Mouse (Mus musculus): ENCODE results near the gene Castor1.

The Castor1 gene

GRCm38 (mm10) chr11:4235665-4236545 lies 17.9 kb downstream of the Castor1 start, which contains the start of gene Osm:
Gene Osm, plus strand, starts transcription at chr11:4236420.
- WGBS = 73% methylated on average over 16 of the region's 16 CpGs

- WGBS = 74% methylated on average over 21 of the region's 21 CpGs
Measured at GRCm38 (mm10) chr11:4236546-4237067, 18.6 kb downstream of the Castor1 start.

DNA sequence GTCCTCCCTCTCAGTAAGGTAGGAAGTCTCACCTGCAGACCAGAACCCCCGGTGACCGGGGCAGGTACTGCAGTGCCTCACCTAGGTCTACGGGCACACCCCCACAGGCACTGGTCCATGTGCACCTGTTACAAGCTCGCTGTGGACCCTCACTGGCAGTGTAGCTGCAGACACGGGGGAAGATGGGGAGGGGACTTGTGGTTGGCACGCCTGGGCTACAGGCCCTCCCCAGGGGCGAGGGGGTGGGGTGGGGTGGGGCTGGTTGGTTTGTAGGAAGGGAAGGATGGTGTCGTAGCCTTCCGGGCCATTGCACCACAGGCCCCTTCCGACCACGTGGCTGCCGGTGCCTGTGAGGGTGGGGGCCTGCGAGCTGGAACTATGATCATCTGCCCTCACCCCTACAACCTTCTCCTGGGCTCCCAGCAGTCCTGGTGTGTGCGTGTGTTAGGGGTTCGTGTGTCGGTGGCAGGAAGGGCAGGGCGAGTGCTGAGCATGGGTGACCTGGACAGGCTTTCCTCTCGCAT lies 19.4 kb downstream of the Castor1 start:
- 80% methylated on average over 18 of the region's 18 CpGs for WGBS

DNA sequence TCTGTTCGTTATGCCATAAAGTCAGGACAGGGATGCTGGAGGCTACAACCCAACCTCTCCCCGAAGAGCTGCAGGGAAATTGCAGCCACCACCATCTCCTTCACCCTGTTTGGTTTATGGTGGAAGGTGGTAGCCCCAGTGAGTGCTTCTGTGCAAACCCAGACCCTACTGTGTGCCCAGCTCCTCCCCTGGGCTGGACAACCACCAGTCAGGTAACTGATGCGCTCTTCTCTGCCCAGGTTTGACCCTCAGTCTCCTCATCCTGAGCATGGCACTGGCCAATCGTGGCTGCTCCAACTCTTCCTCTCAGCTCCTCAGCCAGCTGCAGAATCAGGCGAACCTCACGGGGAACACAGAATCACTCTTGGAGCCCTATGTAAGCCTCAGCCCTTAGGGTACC lies 20.1 kb downstream of the Castor1 start:
- 89% methylated on average over 6 of the region's 6 CpGs for WGBS

DNA sequence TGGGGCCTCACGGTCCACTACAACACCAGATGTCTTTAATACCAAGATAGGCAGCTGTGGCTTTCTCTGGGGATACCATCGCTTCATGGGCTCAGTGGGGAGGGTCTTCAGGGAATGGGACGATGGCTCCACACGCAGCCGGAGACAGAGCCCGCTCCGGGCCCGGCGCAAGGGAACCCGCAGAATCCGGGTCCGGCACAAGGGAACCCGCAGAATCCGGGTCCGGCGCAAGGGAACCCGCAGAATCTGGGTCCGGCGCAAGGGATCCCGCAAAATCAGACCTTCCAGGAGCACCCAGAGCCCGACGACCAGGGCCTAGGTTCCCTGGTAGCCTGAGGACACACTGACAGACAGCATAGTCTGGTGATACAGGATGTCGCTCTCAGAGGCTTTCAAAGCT lies 21.7 kb downstream of the Castor1 start:
- 96% methylated on average over 23 of the region's 23 CpGs for WGBS

DNA sequence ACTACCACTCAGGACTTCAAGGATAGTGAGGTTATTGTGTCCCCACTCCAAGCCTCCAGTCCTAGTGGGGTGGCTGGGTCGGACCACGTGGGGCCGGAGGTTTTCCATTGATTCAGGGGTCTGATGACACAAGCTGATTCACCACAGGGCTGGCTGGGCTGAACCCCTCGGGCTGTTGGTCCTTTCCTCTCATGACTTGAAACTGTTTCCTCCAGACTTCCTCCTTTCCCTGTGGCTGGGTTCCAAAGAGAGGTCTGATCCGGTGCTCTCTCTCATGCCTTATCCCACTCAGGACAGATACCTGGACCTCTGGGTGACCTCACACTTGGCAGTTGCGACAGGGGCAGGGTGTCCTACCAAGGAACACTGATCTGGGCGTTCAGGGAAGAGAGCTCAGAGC lies 22.1 kb downstream of the Castor1 start:
- 67% methylated on average over 7 of the region's 7 CpGs for WGBS

DNA sequence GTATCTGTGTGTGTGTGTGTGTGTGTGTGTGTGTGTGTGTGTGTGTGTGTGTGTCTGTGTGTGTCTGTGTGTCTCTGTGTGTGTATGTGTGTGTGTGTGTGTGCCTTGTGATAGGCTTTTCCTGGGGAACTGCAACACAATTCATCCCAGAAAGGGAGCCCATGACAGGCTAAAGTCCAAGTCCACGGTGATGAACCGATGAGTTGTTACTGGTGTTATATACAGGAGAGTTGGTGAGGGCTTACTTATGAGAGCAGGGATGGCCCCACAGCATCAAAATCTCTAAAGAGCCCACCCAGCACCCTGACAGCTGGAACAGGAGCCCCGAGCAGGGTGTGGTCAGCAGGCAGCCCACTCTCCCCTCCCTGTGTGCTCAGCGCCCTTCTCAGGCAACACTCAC lies 23.2 kb downstream of the Castor1 start:
- 80% methylated on average over 4 of the region's 4 CpGs for WGBS

DNA sequence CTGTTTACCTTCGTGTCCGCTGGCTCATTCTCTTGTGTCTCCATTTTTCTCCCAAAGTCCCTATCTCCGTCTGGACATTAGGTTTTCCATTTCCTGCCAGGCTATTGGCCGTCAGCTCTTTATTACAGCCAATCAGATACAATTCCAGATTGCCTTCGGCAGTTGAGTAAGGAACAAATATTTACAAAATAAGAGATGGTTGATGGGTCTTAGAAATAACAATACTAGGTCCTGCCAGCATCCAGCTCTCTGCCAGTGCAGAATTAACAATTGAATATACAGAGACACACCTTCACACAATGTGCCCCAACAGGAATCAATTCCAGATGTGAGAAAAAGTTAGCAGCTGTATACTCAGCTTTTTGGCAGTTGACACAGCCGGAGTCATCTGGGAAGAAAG lies 28.1 kb downstream of the Castor1 start:
- WGBS = 83% methylated on average over 6 of the region's 6 CpGs

GRCm38 (mm10) chr11:4246623-4247022 lies 28.6 kb downstream of the Castor1 start:
- WGBS = 84% methylated on average over 4 of the region's 4 CpGs

DNA sequence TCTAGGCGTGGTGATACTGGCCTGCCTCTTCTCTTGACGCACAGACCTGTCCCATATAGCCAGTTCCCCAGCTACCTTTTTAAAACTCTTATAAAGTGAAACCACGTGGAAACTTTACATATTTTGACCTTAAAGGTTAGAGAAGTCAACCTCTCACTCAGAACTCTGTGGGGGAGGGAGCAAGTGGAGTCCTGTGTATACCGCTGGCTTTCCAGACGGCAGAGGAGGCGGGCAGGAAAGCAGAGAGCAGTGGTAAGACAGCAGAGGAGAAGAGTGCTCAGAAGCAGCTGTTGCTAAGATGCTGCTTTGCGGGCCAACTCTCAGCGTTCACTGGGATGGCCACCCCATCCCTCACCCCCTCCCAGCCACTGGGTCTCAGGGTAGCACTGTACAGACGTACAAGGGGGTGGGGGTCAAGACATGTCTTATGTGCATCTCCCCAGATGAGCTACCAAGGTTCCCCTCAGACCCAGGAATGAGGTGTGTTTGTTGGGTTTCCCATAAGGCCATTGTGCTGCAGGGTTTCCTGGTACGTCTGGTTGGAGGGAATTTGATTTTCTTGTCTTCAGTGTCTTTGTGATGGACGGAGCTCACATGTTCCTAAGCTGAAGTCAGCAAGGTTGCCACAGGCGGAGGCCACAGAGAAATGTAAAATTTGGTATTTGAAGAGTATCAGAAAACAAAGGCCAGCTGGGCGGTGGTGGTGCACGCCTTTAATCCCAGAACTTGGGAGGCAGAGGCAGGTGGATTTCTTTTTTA lies 29.4 kb downstream of the Castor1 start:
- WGBS = 89% methylated on average over 14 of the region's 14 CpGs

DNA sequence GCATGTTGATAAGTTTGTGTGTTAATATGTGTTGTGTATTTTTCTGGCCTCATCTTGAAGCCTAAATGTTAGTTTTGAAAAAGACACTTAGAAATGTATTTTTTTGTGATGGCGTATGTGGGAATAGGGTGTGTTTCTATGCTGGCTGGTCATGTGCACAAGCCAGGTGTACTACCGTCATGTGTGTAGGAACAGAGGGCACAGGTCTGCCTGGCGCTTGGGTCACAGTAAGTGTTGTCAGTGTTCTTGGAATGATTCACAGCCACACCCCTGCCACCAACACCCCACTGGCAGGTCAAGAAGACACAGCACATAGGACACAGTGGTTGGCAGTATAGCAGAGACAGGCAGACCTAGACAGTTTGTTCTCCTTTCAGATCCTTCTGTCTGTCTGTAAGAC lies 31.1 kb downstream of the Castor1 start:
- 98% methylated on average over 3 of the region's 3 CpGs for WGBS

DNA sequence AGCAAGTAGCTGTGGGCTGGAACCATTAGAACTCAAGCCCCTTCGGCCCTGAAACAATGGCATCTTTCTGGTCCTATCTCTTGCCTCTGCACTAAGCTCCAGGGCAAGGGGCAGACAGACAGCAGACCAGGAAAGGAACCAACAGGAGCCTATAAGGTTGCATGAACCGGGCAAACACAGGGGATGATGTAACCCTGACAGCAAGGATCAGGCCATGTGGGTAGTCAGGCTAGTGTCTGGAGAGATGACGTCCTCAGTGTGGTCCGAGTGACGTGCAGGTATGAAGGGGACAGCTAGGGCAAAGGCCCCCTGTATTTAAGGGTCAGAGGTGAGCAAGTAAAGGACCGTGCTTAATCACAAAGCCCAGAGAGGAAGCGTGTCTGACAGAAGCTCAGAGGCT lies 32.3 kb downstream of the Castor1 start:
- 90% methylated on average over 7 of the region's 7 CpGs for WGBS

DNA sequence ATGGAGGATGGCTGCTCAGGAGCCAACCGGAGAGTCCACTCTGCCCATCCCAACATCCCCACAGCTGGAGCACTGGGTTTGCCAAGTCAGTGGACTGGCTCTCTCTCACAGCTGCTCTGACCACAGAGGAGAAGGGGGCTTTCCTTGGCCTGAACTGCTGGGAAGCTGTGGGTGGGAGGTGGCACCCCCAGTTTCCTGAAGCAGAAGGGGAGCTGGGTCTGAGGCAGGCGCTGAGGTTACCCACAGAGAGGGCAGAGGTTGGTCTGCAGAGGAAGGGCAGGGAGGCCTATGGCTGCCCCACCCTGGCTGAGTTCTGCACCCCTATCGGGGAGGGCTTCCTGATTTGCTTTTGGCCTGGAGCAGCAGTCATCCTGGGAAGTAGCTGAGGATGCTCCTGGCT lies 33.4 kb downstream of the Castor1 start:
- 60% methylated on average over 3 of the region's 3 CpGs for WGBS

- WGBS = 67% methylated on average over 2 of the region's 2 CpGs
Measured at GRCm38 (mm10) chr11:4252886-4253285, 34.9 kb downstream of the Castor1 start.

- 74% methylated on average over 11 of the region's 11 CpGs for WGBS
Measured at GRCm38 (mm10) chr11:4256846-4257607, 39.0 kb downstream of the Castor1 start, which contains the start of gene Lif. Gene Lif, plus strand, starts transcription at chr11:4257557.

GRCm38 (mm10) chr11:4257756-4258155 lies 39.7 kb downstream of the Castor1 start:
- WGBS = 48% methylated on average over 5 of the region's 5 CpGs

DNA sequence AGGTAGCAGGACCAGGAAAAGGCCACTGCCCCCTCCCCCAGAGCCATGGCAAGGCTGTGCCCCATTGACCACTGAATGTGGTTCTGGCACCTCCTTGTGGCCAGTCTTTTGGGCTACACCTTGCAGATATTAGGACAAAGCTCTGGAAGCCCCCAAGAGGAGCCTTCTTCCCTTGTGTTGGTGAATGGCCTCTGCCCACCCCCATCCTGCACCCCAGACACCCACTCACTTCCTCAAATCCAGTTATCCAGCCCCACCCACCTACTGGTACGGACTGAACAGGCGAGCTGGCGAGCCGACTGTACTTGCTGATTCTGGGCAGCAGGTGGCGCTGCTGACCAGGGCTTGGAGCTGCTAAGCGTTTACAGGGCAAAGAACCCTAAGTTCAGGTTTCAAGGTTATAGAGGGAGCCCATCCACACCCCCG lies 40.6 kb downstream of the Castor1 start:
- 0% methylated on average over 7 of the region's 7 CpGs for WGBS

DNA sequence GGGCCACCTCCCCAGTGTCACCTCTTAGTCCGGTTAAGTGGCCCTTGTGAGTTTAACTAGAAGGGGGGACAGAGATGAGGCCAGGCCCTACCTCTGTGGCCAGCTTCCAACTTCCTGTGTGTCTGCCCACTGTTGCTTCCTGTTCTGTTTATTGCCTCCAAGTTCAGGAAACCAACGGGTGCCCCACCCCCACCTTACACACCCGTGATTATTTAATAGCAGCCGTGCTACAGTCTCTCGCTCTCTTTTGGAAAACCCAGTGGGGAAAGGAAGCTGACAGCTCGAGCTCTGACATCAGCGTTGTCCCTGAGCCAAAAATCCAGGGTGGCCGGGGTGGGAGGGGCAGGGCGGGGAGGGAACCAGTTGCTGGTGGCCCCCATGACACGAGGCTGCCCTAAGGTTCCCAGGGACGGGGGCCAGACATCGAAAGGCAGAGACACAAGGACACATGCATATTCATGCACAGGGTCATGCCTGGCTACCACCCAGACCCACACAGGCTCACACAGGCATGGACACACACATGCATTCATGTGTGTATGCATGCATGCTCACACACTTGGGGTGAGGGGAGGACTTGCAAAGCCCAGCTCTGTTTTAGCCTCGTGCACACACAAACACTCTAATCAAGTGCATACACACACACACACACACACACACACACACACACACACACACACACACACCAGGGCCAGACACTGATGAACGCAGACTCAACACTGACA lies 42.6 kb downstream of the Castor1 start:
- WGBS = 20% methylated on average over 14 of the region's 14 CpGs

DNA sequence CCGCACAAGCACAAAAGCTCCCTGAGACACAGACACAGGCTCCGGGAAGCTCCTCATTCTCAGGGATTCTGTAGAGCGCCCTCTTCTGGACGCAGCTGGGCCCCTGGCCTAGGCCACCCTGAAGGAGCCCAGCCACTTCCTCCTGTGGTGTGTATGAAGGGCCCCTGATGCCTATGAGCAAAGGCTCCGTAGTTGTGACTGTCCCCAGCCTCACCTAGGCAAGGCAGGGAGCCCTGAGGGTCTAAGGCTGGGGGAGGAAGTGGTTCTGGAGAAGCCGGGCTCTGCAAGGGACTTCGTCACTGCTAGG lies 43.1 kb downstream of the Castor1 start:
- WGBS = 53% methylated on average over 7 of the region's 7 CpGs

GRCm38 (mm10) chr11:4261969-4262368 lies 43.9 kb downstream of the Castor1 start:
- WGBS = 36% methylated on average over 5 of the region's 5 CpGs

- WGBS = 33% methylated on average over 7 of the region's 7 CpGs
Measured at GRCm38 (mm10) chr11:4262847-4263246, 44.8 kb downstream of the Castor1 start.
